Mouse (Mus musculus) embryo, embryonic 10 days (tissue): ENCODE results near the gene Gm45717.

Experiments
- DNase-seq: peaks from one replicate; pipeline ENCODE4 v3.0.0-alpha.2; 2015; ENCODE audit warnings: low spot score

Gm45717 gene

DNA sequence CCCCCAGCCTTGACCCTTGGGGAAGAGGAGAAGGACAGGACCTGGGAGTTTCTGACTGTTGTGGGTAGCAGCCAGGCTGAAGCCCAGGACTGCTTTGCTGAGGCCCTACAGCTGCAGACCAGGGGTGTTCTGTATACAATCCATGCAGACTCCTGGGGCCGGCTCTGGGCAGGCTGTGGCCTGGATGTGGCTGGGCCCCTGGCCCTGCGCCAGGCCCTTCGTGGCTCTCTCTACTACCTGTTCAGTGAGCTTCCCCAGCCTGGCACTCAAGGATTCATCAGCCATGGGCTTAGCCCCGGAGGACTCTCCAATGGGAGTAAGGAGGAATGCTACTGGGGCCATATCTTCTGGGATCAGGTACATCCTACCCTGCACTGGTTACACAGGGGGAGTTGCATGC is 12.4 kb downstream of the Gm45717 start:
- no peak for DNase-seq

DNA sequence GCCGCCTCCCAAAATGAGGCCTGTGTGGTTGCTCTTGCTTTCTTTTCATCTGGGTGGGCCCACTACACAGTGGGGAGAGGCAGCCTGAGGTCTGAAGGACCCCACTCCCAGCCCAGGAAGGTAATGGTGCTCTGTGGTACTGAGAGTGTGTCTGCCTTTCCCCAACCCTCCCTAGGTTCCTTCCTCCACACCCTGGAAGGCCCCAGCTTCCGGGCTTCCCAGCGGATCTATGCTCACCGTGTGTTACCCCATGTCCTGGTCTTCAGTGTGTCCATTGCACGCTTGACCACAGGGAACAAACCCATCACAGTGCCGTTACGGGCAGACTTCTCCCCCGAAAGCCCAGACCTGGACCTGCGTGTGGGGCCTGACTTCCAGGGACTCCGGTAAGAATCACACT is 12.9 kb downstream of the Gm45717 start:
- DNase-seq, result no peak

DNA sequence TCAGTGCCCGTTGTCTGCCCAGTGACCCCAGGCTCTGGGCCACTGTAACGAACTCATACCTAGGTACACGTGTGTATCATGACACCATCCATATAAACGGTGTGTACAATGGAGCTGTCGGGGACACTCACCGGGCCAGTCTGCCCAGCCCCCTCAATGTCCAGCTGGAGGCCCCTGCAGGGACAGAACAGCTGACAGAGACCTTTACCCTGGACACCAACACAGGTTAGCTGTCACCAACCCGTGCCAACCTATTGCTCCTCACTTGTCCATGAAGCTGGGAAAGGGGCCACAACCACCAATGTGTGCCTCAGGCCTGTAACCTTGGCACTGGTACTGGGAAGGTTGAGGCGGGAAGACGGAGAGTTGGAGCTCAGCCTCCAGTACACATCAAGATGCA is 13.4 kb downstream of the Gm45717 start:
- DNase-seq, result no peak

DNA sequence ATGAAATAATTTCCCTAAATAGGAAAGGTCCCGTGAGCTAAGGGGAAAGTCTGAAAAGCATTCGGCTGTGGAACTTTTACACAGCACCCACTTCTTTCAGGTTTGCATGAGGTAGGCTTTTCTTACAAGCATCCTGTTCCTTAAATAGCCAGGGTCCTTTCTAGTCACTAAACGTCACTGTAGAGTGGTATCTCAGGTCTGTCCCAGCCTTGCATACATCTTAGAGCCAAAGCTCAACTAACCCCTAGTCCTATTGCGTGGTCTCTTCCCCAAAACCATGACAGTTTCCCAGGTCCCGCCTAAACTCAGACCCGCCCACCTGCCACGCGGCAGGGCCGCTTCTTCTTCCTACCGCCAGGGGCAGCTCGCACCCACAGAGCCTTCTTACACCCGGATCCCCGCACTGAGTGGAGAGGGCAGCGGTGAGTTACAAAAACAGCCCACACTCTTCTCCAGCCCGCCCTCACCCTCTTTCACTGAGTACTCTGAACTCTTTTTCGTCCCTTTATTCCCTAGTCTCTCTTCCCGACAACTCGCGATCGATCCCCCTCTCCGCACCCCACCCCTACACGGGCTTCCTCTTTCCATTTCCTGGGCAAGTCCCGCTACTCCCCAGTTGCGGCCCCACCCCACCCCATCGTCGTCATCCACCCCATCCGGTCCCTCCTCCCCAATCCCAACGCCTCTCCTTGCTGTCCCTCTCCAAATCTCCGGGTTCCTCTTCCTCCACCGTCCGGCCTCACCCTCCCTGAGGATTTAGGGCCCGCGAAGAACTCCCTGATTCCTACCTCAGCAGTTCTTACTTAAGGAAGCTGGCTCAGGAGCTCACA is 14.3 kb downstream of the Gm45717 start, which contains the start of gene Pgghg:
Gene Pgghg (plus strand): TSS at position 170 of the 830 bp plus-strand sequence.
- peak; percentile 92 for DNase-seq

DNA sequence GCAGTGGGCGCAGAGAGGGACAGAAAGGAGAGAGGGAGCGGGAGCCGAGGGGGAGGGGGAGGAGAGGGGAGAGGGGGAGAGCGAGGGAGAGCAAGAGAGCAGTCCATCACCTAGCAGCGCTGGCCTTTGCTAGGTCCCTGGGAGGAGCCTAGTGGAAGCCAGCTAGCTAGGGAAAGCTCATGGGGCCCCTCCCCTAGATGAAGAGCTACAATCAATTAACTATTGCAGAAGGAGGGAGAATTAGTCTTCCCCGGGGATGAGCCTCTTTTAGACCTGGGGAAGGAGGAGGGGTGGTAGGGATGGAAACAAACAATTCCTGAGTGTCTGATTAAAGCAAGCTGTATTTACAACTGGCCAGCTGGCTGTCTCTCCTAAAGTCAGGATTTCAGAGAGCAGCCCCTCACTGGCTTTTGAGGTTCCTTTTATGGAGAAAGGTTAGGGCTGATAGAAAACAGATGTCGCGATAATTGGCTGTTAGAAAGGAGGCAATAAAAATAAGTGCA is 16.0 kb downstream of the Gm45717 start:
- peak; percentile 73 for DNase-seq

DNA sequence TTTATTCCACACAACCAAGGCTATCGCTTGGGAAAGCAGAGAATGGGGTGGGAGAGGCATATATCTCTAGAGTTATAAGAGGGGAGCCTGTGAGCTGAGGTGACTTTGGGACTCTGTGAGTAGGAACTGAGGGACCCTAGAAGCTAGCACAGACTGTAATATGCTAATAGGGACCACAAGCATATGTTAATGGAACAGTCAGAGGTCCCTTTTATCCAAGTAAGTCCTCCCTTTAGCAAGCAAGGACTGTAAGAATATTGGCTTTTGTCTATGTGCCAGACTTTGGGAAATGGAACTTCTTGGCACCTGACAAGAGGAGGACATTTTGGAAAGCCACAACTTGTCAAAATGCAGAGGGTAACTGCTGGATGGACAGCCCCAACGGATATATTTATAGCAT is 16.8 kb downstream of the Gm45717 start:
- no peak for DNase-seq

DNA sequence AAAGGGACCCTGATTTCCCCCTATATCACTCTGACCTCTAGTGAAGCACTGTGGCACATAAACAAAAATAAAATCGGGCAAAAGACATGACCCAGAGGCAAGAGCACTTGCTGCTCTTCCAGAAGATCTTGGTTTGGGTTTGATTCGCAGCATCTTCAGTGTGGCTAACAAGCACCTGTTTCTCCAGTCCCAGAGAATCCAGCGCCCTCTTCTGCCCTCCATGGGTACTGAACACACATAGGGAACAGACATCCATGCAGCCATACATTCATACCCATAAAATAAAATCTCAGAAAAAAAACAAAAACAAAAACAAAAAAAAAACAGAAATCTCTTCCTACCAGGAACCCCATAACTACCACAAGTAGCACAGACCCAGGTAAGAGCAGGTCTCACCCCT is 17.3 kb downstream of the Gm45717 start:
- DNase-seq, result peak; percentile 39

DNA sequence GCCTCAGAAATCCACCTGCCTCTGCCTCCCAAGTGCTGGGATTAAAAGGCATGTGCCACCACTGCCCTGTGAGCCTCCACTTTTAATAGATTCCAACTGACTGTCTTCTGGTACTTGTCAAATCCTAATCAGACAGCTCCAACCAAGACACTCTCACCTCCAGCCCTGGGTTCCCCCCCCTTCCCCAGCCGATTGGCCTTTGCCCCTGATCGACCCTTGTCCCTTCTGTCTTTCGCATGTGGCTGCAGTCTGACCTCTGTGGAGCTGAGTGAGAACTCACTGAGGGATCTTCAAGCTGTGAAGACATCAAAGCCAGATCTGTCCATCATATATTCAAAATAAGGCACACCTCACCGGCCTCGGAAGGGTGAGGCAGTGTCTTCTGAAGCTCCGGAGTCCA is 28.6 kb downstream of the Gm45717 start:
- DNase-seq, result no peak

DNA sequence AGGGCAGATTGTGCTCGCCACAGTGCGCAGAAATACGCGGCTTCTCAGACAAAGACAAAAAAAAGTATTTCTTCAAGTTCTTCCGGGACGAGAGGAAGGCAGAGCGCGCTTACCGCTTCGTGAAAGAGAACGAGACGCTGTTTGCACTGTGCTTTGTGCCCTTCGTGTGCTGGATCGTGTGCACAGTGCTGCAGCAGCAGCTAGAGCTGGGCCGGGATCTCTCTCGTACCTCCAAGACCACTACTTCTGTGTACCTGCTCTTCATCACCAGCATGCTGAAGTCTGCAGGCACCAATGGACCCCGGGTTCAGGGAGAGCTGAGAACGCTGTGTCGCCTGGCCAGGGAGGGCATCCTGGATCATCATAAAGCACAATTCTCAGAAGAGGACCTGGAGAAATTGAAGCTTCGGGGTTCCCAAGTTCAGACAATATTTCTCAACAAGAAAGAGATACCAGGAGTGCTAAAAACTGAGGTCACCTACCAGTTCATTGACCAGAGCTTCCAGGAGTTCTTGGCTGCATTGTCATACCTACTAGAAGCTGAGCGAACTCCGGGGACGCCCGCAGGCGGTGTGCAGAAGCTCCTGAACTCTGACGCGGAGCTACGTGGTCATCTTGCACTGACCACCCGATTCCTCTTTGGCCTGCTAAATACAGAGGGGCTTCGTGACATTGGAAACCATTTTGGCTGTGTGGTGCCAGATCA is 32.5 kb downstream of the Gm45717 start:
- DNase-seq, result no peak

DNA sequence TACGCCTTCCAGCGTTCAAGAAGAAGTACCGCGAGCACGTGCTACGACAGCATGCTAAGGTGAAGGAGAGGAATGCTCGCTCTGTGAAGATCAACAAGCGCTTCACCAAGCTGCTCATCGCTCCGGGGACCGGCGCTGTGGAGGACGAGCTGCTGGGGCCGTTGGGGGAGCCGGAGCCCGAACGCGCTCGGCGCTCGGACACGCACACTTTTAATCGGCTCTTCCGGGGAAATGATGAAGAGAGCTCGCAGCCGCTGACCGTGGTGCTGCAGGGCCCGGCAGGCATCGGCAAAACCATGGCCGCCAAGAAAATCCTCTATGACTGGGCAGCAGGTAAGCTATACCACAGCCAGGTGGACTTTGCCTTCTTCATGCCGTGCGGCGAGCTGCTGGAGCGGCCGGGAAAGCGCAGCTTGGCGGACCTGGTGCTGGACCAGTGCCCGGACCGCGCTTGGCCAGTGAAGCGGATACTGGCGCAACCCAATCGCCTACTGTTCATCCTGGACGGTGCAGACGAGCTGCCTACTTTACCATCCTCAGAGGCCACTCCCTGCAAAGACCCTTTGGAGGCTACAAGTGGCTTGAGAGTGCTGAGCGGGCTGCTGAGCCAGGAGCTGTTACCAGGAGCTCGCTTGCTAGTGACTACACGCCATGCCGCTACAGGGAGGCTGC is 33.2 kb downstream of the Gm45717 start:
- peak; percentile 47 for DNase-seq

DNA sequence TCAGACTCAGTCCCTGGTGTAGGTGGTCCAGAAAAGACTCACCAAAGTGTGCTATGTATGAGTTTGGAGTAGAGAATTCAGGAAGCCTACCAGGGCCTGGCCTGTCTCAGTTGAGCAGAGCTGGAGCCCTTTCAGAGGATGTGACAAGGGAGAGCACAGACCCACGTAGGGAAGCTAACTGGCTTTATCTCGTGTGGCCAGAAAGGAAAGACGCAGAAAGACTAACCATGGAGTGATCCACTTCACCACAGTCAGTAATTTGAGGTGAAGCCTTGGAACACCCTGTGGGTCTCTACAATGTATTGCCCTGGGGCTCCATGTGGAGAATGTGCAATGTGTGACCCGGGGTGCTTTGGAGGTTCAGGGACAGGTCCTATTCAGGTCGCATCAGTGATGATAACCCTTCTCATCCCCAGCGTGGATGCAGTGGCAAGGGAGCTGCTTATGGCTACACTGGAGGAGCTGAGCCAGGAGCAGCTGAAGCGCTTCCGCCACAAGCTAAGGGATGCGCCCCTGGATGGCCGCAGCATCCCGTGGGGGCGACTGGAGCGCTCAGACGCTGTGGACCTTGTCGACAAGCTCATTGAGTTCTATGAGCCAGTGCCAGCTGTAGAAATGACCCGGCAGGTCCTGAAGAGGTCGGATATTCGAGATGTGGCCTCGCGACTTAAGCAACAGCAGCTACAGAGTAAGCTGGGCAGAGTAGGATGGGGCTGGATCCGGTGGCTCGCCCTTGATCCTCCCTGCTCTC is 34.3 kb downstream of the Gm45717 start:
- DNase-seq, result no peak

DNA sequence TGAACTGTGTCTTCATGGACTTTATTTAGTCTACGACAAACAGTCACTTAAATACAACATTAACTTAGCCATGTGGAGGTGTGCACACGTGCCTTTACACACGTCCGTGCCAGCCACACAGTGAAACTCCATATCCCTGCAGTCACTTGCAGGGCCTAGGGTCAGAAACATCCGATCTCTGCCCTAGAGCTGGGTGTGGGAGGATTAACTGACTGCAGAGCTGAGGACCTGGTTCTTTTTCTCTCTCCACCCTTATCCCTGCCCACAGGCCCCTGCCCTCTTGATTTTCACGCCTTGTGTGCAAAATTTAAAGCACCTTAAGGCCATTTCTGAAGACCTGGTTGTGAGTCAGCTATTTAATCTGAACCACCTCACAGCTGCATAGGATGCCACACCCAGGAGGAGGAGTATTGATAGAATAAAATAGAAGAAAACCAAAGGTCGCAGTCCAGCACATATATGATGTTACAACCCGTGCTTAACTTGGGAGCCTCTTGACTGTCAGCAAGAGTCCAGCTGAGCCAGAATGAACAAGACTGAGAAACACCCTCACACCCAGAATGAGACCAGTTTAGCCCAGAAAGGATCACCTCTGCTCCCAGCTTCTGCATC is 35.2 kb downstream of the Gm45717 start, which contains the start of gene Nlrp6:
Gene Nlrp6 (plus strand): TSS at position 485 of the 612 bp plus-strand sequence.
- DNase-seq, result no peak

DNA sequence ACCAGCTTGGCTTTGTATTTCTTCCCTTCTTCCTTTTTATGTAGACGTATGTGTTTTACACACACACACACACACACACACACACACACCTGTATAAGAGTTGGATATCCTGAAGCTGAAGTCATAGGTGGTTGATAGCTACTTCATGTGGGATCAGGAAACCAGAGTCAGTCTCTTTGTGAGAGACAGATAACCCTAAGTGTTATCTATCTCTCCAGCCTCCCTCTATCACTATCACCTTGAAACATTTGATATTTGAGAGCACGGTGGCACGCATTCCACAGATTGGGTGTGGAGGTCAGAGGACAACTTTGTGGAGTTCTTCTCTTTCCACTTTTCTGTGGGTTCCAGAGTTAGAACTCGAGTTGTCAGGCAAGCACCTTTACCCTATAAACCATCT is 35.8 kb downstream of the Gm45717 start:
- DNase-seq, result no peak

DNA sequence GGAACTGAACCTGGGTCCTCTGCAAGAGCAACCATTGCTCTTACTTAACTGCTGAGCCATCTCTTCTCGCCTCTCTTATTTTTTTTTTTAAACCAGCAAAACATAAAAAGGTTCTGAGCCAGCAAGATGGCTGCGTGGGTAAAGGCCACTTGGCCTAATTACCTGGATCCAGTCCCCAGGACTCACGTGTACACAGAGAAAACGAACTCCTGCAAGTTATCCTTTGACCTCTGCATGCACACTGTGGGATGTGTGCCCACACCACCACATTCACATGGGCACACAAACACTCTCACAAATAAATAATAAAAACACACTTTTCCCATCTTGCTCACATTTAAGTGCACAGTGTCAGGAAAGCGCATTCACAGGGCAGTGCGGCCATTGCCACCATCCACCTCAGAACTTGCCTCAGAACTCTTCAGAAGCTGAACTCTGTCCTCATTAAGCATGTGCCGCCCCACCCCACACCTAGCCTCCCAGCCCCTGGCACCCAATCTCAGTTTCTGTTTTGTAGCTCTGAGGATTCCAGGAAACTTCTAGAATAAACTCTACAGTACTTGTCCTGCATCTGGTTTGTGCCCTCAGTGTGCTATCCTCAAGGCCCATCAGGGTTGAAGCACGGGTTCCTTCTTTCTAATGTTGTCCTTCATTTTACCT is 41.6 kb downstream of the Gm45717 start:
- DNase-seq, result no peak

DNA sequence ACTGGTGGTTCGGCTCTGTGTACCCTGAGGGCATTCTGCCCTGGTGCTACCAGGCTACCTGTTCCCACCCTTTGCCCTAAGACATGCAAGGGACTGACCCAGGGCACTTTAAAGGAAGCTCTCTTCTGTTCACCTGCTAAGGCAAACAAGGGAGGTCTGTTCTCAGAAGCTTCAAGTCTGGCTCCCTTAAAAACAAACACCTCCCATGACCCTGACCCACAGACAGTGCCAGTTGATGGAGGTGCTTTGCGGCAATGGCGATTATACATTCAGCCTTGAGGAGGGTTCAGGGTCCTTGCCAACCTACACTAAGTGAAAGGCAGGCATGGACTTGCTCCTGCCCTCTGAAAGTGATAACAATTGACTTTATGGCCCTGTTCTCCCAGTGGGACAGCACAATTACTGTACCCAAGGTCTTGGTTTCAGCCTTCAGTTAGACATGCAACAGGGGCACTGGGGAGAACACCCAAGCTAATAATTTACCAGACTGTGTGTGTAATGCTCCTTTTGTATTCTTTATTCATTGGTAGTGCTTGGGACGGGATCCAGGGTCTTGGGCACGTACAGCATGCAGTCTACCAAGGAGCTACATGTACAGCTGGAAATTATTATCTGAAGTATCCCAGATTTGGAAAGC is 42.8 kb downstream of the Gm45717 start:
- DNase-seq, result no peak

DNA sequence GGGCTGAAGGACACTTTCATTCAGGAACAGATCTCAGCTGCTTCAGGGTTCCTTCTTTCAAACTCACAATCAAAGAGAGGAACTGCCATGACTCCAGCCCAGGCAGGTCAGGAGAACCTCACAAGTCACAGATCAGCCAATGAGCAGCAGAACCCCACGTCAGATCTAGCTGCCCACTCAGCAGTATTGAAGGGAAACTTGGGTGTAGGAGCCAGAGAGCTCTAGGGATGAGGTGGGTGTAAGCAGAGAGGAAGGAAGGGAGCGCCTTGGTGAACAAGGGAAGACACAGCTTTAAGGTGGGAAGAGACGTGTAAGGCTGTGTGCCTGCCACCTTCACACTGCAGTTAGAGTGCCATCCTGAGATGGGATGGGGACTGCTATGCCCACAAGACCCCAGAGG is 43.4 kb downstream of the Gm45717 start:
- DNase-seq, result no peak

DNA sequence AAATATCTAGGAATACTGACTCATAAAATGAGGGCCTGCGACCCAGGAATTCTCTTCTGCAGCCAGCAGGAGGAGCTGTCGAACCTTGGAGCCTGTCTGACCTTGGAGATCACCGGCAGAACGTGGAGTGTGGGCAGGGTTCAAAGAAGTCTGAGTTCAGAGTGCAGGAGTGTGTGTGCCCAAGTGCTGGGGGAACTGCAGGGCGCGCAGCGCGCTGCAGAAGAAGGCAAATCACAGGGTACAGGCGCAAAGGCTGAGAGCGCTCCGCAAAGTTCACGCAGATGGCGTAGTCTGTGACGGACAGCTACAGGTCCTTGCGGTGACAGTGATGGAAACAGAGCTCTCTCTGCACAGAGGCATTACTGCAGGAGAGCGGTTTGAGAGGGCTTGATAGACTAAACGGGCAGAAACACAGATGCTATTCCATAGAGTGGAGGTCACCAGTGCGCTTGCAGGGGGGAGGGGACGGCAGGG is 47.1 kb downstream of the Gm45717 start:
- peak; percentile 92 for DNase-seq

DNA sequence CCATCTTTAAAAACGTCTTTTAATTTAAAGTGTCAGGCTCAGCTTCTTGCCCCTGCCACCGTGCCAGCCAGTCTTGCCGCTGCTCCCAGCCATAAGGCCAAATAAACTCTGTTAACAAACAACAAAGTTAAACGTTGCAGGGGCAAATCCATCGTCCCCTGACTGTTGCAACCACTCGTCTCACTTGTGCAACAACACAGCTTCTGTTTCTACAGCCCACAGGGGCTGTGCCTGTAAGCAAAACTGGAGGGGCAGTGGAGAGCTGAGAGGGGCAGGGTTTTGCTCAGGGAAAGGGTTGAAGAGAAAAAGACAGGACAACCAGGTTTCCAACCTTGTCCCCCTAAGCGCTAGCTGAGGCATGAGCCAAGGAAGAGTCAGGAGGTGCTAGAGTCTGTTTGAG is 47.6 kb downstream of the Gm45717 start:
- no peak for DNase-seq

DNA sequence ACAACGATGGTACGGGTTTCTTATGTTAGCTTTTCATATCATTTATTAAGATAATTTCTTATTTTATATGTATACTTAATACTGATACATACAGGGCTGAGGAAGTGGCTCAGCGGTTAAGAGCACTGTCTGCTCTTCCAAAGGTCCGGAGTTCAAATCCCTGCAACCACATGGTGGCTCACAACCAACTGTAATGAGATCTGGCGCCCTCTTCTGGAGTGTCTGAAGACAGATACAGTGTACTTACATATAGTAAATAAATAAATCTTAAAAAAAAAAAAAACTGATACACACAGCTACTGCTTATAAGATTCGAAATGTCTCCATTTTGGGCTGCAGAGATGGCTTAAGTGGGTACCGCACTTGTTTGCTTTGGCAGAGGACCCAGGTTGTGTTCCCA is 48.0 kb downstream of the Gm45717 start:
- no peak for DNase-seq

DNA sequence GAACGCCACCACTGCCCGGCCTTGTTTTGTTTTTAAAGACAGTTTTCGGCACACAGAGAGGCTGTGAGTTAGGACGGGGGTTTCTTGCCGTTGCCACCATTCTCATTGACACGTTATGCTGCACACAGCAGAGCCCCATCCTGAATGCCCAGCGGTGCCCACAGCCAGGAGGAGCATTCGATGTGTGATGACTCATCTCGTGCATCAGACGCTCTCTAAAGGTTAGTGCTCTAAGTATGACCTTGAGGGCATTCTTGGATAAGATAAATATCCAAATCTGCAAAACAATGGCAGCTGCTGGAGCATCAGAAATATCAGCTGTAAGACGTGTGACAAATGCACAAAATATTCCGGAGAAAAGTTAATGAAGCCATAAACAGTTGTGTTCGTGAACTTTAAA is 48.6 kb downstream of the Gm45717 start:
- no peak for DNase-seq
